Mouse (Mus musculus) layer of hippocampus, adult 8-10 months (tissue): Measurements from ENCODE around the gene Tbc1d5. TPM values are rescaled to one million over a fixed set of nuclear protein-coding genes. Genes with fewer than 3 reads are reported as not detected.

Experiments used
- DNase-seq, 2 experiments: peaks; one replicate each; pipeline ENCODE4 v3.0.0; 2022; ENCODE audit warnings: low spot score in 2 of 2
- total RNA-seq, 4 experiments: library from RNA; stranded (reverse); gene quantifications; 2 replicates each; pipeline ENCODE4 v1.2.4; 2022

Tbc1d5 gene
- total RNA-seq, 4 experiments from 2014 or later, result 28.6 to 31.4 (median 30.4) TPM

GRCm38 (mm10) chr17:50879910-50880309 lies 299.2 kb downstream of the Tbc1d5 start:
- DNase-seq, result no peak

- DNase-seq, result no peak
Measured at GRCm38 (mm10) chr17:50876451-50876850, 302.7 kb downstream of the Tbc1d5 start.

- DNase-seq, result no peak
Measured at GRCm38 (mm10) chr17:50874067-50874466, 305.1 kb downstream of the Tbc1d5 start.

- no peak for DNase-seq
Measured at GRCm38 (mm10) chr17:50872600-50872999, 306.6 kb downstream of the Tbc1d5 start.

GRCm38 (mm10) chr17:50867297-50867696 lies 311.9 kb downstream of the Tbc1d5 start:
- no peak for DNase-seq

- DNase-seq, result no peak
Measured at GRCm38 (mm10) chr17:50864781-50865180, 314.4 kb downstream of the Tbc1d5 start.

- no peak for DNase-seq
Measured at GRCm38 (mm10) chr17:50853220-50853619, 325.9 kb downstream of the Tbc1d5 start.

GRCm38 (mm10) chr17:50851382-50851781 lies 327.8 kb downstream of the Tbc1d5 start:
- peak; percentile 47 to 51 for DNase-seq

- no peak for DNase-seq
Measured at GRCm38 (mm10) chr17:50814089-50814488, 365.1 kb downstream of the Tbc1d5 start.

GRCm38 (mm10) chr17:50813580-50813979 lies 365.6 kb downstream of the Tbc1d5 start:
- DNase-seq, result no peak

GRCm38 (mm10) chr17:50805631-50806030 lies 373.5 kb downstream of the Tbc1d5 start:
- DNase-seq, result no peak

- no peak for DNase-seq
Measured at GRCm38 (mm10) chr17:50803234-50803633, 375.9 kb downstream of the Tbc1d5 start.

- DNase-seq, result no peak
Measured at GRCm38 (mm10) chr17:50802380-50802779, 376.8 kb downstream of the Tbc1d5 start.

GRCm38 (mm10) chr17:50795445-50796095 lies 383.6 kb downstream of the Tbc1d5 start:
- peak; percentile 28 to 54 for DNase-seq

GRCm38 (mm10) chr17:50791671-50792070 lies 387.5 kb downstream of the Tbc1d5 start:
- DNase-seq, result no peak

- no peak for DNase-seq
Measured at GRCm38 (mm10) chr17:50788835-50789234, 390.3 kb downstream of the Tbc1d5 start.

- DNase-seq, result no peak
Measured at GRCm38 (mm10) chr17:50775247-50775646, 403.9 kb downstream of the Tbc1d5 start.

- no peak for DNase-seq
Measured at GRCm38 (mm10) chr17:50764387-50764786, 414.8 kb downstream of the Tbc1d5 start.

GRCm38 (mm10) chr17:50763407-50763806 lies 415.7 kb downstream of the Tbc1d5 start:
- DNase-seq, result peak; percentile 75 to 85

- no peak for DNase-seq
Measured at GRCm38 (mm10) chr17:50762231-50762630, 416.9 kb downstream of the Tbc1d5 start.

- no peak for DNase-seq
Measured at GRCm38 (mm10) chr17:50761082-50761481, 418.1 kb downstream of the Tbc1d5 start.

- no peak for DNase-seq
Measured at GRCm38 (mm10) chr17:50753356-50754138, 425.6 kb downstream of the Tbc1d5 start.

GRCm38 (mm10) chr17:50752753-50753152 lies 426.4 kb downstream of the Tbc1d5 start:
- no peak for DNase-seq
